Mouse (Mus musculus): Measurements from ENCODE around the gene Vmn1r175. TPM values are rescaled to one million over a fixed set of nuclear protein-coding genes. Genes with fewer than 3 reads are reported as not detected.

Vmn1r175 gene
- not detected for total RNA-seq (2023)

DNA sequence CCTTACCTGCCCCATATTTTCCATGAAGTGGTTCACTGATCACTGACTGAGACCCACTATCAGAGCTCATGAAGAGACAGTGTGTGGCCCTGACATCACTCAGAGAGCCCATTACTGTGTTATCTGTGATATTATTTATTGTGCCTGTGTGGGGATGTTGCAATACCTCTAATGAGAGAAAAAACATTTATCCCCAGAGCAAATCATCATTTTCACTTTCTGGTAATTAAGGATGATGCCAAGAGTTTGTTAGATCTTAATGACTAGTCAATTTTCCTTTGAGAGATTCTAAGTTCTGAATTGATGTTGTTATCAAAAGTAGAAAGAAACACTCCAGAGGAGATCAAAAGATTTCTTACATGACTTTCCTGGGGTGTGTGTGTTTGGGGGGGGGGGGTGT, at the start of gene Vmn1r175:
Gene Vmn1r175 (minus strand): TSS at position 101 of the 400 bp plus-strand sequence.

DNA sequence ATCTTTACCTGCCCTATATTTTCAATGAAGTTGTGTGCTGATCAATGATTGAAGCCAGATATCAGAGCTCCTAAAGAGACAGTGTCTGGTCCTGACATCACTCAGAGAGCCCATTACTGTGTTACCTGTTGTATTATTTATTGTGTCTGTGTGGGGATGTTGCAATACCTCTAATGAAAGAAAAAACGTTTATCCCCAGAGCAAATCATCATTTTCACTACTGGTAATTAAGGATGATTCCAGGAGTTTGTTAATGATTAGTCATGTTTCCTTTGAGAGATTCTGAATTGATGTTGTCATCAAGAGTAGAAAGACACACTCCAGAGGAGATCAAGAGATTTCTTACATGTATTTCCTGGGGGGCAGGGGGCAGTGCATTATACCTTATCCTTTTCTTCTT, 26.8 kb upstream of the Vmn1r175 start, which contains the start of gene Vmn1r176:
Gene Vmn1r176 (minus strand): TSS at position 101 of the 400 bp plus-strand sequence.

Other genes with a start within 250 kb of the Vmn1r175 start
- not detected for gene Vmn1r169, start 235.1 kb downstream of the Vmn1r175 start, total RNA-seq (2023)
- not detected for gene Vmn1r170, start 204.5 kb downstream of the Vmn1r175 start, total RNA-seq (2023)
- not detected for gene Vmn1r171, start 179.9 kb downstream of the Vmn1r175 start, total RNA-seq (2023)
- not detected for gene Vmn1r172, start 152.3 kb downstream of the Vmn1r175 start, total RNA-seq (2023)
- gene Vmn1r173, start 109.9 kb downstream of the Vmn1r175 start, total RNA-seq (2023): not detected
- gene Vmn1r174, start 58.4 kb downstream of the Vmn1r175 start, total RNA-seq (2023): not detected
- not detected for gene Vmn1r176, start 26.7 kb upstream of the Vmn1r175 start, total RNA-seq (2023)
- gene Vmn1r177, start 55.8 kb upstream of the Vmn1r175 start, total RNA-seq (2023): not detected
- gene Vmn1r178, start 81.4 kb upstream of the Vmn1r175 start, total RNA-seq (2023): not detected
- gene Vmn1r179, start 116.3 kb upstream of the Vmn1r175 start, total RNA-seq (2023): not detected
- not detected for gene Vmn1r180, start 140.0 kb upstream of the Vmn1r175 start, total RNA-seq (2023)
- gene Vmn1r181, start 164.0 kb upstream of the Vmn1r175 start, total RNA-seq (2023): not detected
- not detected for gene V1rd19, start 191.0 kb upstream of the Vmn1r175 start, total RNA-seq (2023)
- not detected for gene Vmn1r183, start 242.6 kb upstream of the Vmn1r175 start, total RNA-seq (2023)